Mouse (Mus musculus) spleen, postnatal 14 days (tissue): ENCODE measurements around the gene Tspan33.

Experiments used
- DNase-seq, 2 experiments: peaks; one replicate each; pipeline ENCODE4 v3.0.0; 2021 to 2022; ENCODE audit warnings: low spot score in 2 of 2

Tspan33 gene

GRCm38 (mm10) chr6:29697548-29697947 is 3.5 kb downstream of the Tspan33 start:
- DNase-seq, result peak in 1 of 2 experiments; percentile 24

- DNase-seq, result no peak
Observed at GRCm38 (mm10) chr6:29699085-29699745, 5.2 kb downstream of the Tspan33 start.

GRCm38 (mm10) chr6:29701051-29701450 is 7.0 kb downstream of the Tspan33 start:
- DNase-seq, result peak; percentile 61 to 70

GRCm38 (mm10) chr6:29702126-29702525 is 8.1 kb downstream of the Tspan33 start:
- DNase-seq, result no peak

GRCm38 (mm10) chr6:29704143-29704542 is 10.1 kb downstream of the Tspan33 start:
- no peak for DNase-seq

- DNase-seq, result no peak
Observed at GRCm38 (mm10) chr6:29707902-29708301, 13.9 kb downstream of the Tspan33 start.

- DNase-seq, result no peak
Observed at GRCm38 (mm10) chr6:29711318-29711717, 17.3 kb downstream of the Tspan33 start.

- no peak for DNase-seq
Observed at GRCm38 (mm10) chr6:29712011-29712584, 18.1 kb downstream of the Tspan33 start.

GRCm38 (mm10) chr6:29716624-29717365 is 22.8 kb downstream of the Tspan33 start:
- DNase-seq, result no peak

- DNase-seq, result no peak
Observed at GRCm38 (mm10) chr6:29717541-29717940, 23.5 kb downstream of the Tspan33 start.

- no peak for DNase-seq
Observed at GRCm38 (mm10) chr6:29717952-29718521, 24.0 kb downstream of the Tspan33 start.

GRCm38 (mm10) chr6:29718894-29719329 is 24.9 kb downstream of the Tspan33 start:
- no peak for DNase-seq

GRCm38 (mm10) chr6:29721890-29722289 is 27.9 kb downstream of the Tspan33 start:
- no peak for DNase-seq

- DNase-seq, result no peak
Observed at GRCm38 (mm10) chr6:29726576-29727200, 32.7 kb downstream of the Tspan33 start.

- no peak for DNase-seq
Observed at GRCm38 (mm10) chr6:29728035-29728434, 34.0 kb downstream of the Tspan33 start.

- DNase-seq, result no peak
Observed at GRCm38 (mm10) chr6:29729491-29729890, 35.5 kb downstream of the Tspan33 start.

- no peak for DNase-seq
Observed at GRCm38 (mm10) chr6:29735336-29735688, 41.3 kb downstream of the Tspan33 start, which contains the start of gene Smo. TSS of gene Smo (plus strand) at chr6:29735503.

- no peak for DNase-seq
Observed at GRCm38 (mm10) chr6:29735689-29736451, 41.8 kb downstream of the Tspan33 start.

GRCm38 (mm10) chr6:29736610-29737458 is 42.8 kb downstream of the Tspan33 start:
- DNase-seq, result no peak

- DNase-seq, result no peak
Observed at GRCm38 (mm10) chr6:29751466-29752152, 57.6 kb downstream of the Tspan33 start.
